Mouse (Mus musculus) ES-E14 (cell line): Measurements from ENCODE around the gene Tead1.

Experiments
- HCFC1 ChIP-seq: IDR thresholded peaks from 2 replicates; pipeline ENCODE4 v1.6.1; 2012; ENCODE audit warnings: low read length, inconsistent platforms, borderline replicate concordance; ENCODE audit not compliant: insufficient read depth
- ZNF384 ChIP-seq: IDR thresholded peaks from 2 replicates; pipeline ENCODE4 v1.6.1; 2012; ENCODE audit warnings: low read depth, low read length, inconsistent platforms

GRCm38 (mm10) chr7:112635936-112636335 lies 43.2 kb upstream of the Tead1 start:
- TF ChIP-seq ZNF384 = no peak
- TF ChIP-seq HCFC1 = no peak
